Comparison of ENCODE assay signal across 21 mouse cellular contexts in genomic region chr10:128699006-128699405, GRCm38 (mm10). TPM values are rescaled to one million over a fixed set of nuclear protein-coding genes. Genes with fewer than 3 reads are reported as not detected.
DNase-seq lines count a peak whose midpoint lies in the region; ATAC-seq lines count a peak whose summit lies in the region.
"Had no signal": no experiment of that assay in that cellular context is flagged by ENCODE, and none has a peak within 500 bp of the region (broad histone marks: within the 10 kb centered on the region; RNA-seq: fewer than 3 reads in every experiment).

No protein-coding gene starts in this region.

- H3K27ac ChIP-seq in heart, embryonic 11.5 days (ENCODE audit: low read depth, low read length): peak overlapping the region; percentile 48
- H3K27ac ChIP-seq in kidney, embryonic 14.5 days (ENCODE audit: low read depth, low read length): no peak overlapping the region
- no peak overlapping the region for H3K27ac ChIP-seq in midbrain, embryonic 16.5 days (ENCODE audit: low read length)
- H3K27ac ChIP-seq: embryonic facial prominence, embryonic 13.5 days; forebrain, embryonic 15.5 days; hindbrain, embryonic 10.5 days; kidney, postnatal 0 days; left cerebral cortex, adult 2 months; limb, embryonic 10.5 days had no signal

- no peak overlapping the region for H3K4me3 ChIP-seq in heart, embryonic 11.5 days (ENCODE audit: low read depth, low read length)
- no peak overlapping the region for H3K4me3 ChIP-seq in kidney, embryonic 14.5 days (ENCODE audit: low read length)
- H3K4me3 ChIP-seq in midbrain, embryonic 16.5 days (ENCODE audit: low read depth, low read length): no peak overlapping the region
- H3K4me3 ChIP-seq: embryonic facial prominence, embryonic 13.5 days; forebrain, embryonic 15.5 days; hindbrain, embryonic 10.5 days; left cerebral cortex, adult 2 months; limb, embryonic 10.5 days; liver, embryonic 12.5 days; megakaryocyte, embryonic 14.5 days; myocyte had no signal

- H3K4me2 ChIP-seq in heart, embryonic 11.5 days: no peak overlapping the region
- no peak overlapping the region for H3K4me2 ChIP-seq in kidney, embryonic 14.5 days (replicated peaks; ENCODE audit: low read depth, low read length)
- H3K4me2 ChIP-seq in midbrain, embryonic 16.5 days (ENCODE audit: low read length): no peak overlapping the region
- H3K4me2 ChIP-seq: embryonic facial prominence, embryonic 13.5 days; forebrain, embryonic 15.5 days; liver, embryonic 12.5 days had no signal

- no peaks in the 10 kb centered on the region for H3K27me3 ChIP-seq in heart, embryonic 11.5 days (ENCODE audit: control insufficient read depth, insufficient read depth, low read length)
- H3K27me3 ChIP-seq in kidney, embryonic 14.5 days (ENCODE audit: control insufficient read depth, insufficient read depth, low read length): no peaks in the 10 kb centered on the region
- no peaks in the 10 kb centered on the region for H3K27me3 ChIP-seq in midbrain, embryonic 16.5 days (ENCODE audit: control insufficient read depth, insufficient read depth, low read depth, low read length)
- H3K27me3 ChIP-seq: embryonic facial prominence, embryonic 13.5 days; forebrain, embryonic 15.5 days; liver, embryonic 12.5 days; megakaryocyte, embryonic 14.5 days had no signal

- peak overlapping the region; percentile 34; the same call in 1 of the 2 replicates for H3K9ac ChIP-seq in heart, embryonic 11.5 days (ENCODE audit: low read depth, low read length)
- H3K9ac ChIP-seq in kidney, embryonic 14.5 days (ENCODE audit: low read depth, low read length): no peak overlapping the region
- H3K9ac ChIP-seq in midbrain, embryonic 16.5 days (ENCODE audit: low read depth, low read length): no peak overlapping the region
- H3K9ac ChIP-seq: embryonic facial prominence, embryonic 13.5 days; forebrain, embryonic 15.5 days had no signal

- no peak for ATAC-seq in heart, embryonic 11.5 days (replicated peaks; ENCODE audit: insufficient number of reproducible peaks, low FRiP score, low TSS enrichment)
- no peak for ATAC-seq in kidney, embryonic 14.5 days (ENCODE audit: low FRiP score, low TSS enrichment)
- ATAC-seq in midbrain, embryonic 16.5 days: no peak
- ATAC-seq: forebrain, embryonic 15.5 days; liver, embryonic 12.5 days had no signal

- H3K36me3 ChIP-seq in heart, embryonic 11.5 days (ENCODE audit: control insufficient read depth, insufficient read depth, low read length): peaks cover 20% of the 10 kb centered on the region
- peaks cover 49% of the 10 kb centered on the region for H3K36me3 ChIP-seq in kidney, embryonic 14.5 days (ENCODE audit: control insufficient read depth, insufficient read depth, low read length)
- H3K36me3 ChIP-seq in midbrain, embryonic 16.5 days (ENCODE audit: control insufficient read depth, insufficient read depth, low read length): no peaks in the 10 kb centered on the region
- H3K36me3 ChIP-seq: forebrain, embryonic 15.5 days had no signal

- no peak for DNase-seq in heart, postnatal 4 days
- DNase-seq in kidney, adult 11 months: peak; percentile 61
- peak; percentile 63 for DNase-seq in kidney, adult 8-10 months
- peak; percentile 66 for DNase-seq in kidney, postnatal 10 days
- DNase-seq: cerebellum, adult 8-10 months; gastrocnemius, postnatal 14 days; lung, adult 2 months; midbrain, embryonic 14.5 days; right cerebral cortex, postnatal 25 days had no signal

- WGBS in heart, embryonic 11.5 days (ENCODE audit: insufficient replicate concordance): 78% methylated on average over 5 of the region's 5 CpGs
- 80% methylated on average over 5 of the region's 5 CpGs for WGBS in kidney, embryonic 14.5 days
- WGBS in midbrain, embryonic 16.5 days: 85% methylated on average over 5 of the region's 5 CpGs

- H3K9me3 ChIP-seq in heart, embryonic 11.5 days (replicated peaks; ENCODE audit: control insufficient read depth, low read length): no peaks in the 10 kb centered on the region
- no peaks in the 10 kb centered on the region for H3K9me3 ChIP-seq in kidney, embryonic 14.5 days (ENCODE audit: control insufficient read depth, low read length)
- H3K9me3 ChIP-seq in midbrain, embryonic 16.5 days (replicated peaks; ENCODE audit: control insufficient read depth, low read length, poor library complexity, severe bottlenecking): no peaks in the 10 kb centered on the region
- H3K9me3 ChIP-seq: embryonic facial prominence, embryonic 13.5 days; forebrain, embryonic 15.5 days; hindbrain, embryonic 10.5 days; limb, embryonic 10.5 days; liver, embryonic 12.5 days; megakaryocyte, embryonic 14.5 days had no signal

- peaks cover 30% of the 10 kb centered on the region for H3K4me1 ChIP-seq in heart, embryonic 11.5 days (ENCODE audit: control insufficient read depth, insufficient read depth, low read length)
- peaks cover 16% of the 10 kb centered on the region; the same call in 1 of the 2 replicates for H3K4me1 ChIP-seq in kidney, embryonic 14.5 days (ENCODE audit: control insufficient read depth, insufficient read depth, low read length)
- H3K4me1 ChIP-seq in midbrain, embryonic 16.5 days (ENCODE audit: control insufficient read depth, insufficient read depth, low read length): peaks cover 12% of the 10 kb centered on the region

RNA-seq across cellular contexts. Expression of gene Rab5b, which starts 2.9 kb away (rescaled TPM):
- polyA plus RNA-seq in heart, embryonic 11.5 days (2014; fragmentation: Nextera tagmentation; extraction: Ambion mirVana): 51.3 and 64.5 TPM in 2 replicates
- total RNA-seq in heart, postnatal 4 days (2021): 10 to 100 TPM; 65.1 to 66.3 TPM
- polyA plus RNA-seq in kidney, embryonic 14.5 days (2014; fragmentation: Nextera tagmentation; extraction: Ambion mirVana): 34.9 and 54.6 TPM in 2 replicates
- 119 and 128 TPM in 2 replicates for polyA plus RNA-seq in midbrain, embryonic 16.5 days (2015; fragmentation: Nextera tagmentation; extraction: Ambion mirVana)

RNA-seq across cellular contexts. Expression of gene Pmel, which starts 5.0 kb away (rescaled TPM):
- polyA plus RNA-seq in heart, embryonic 11.5 days (2014; fragmentation: Nextera tagmentation; extraction: Ambion mirVana): 0.96 and 1.5 TPM in 2 replicates
- 1 to 10 TPM; 1.3 to 1.8 TPM for total RNA-seq in heart, postnatal 4 days (2021)
- polyA plus RNA-seq in kidney, embryonic 14.5 days (2014; fragmentation: Nextera tagmentation; extraction: Ambion mirVana): 1.0 and 2.6 TPM in 2 replicates
- 0.37 and 0.77 TPM in 2 replicates for polyA plus RNA-seq in midbrain, embryonic 16.5 days (2015; fragmentation: Nextera tagmentation; extraction: Ambion mirVana)

RNA-seq across cellular contexts. Expression of gene Cdk2, which starts 5.8 kb away (rescaled TPM):
- polyA plus RNA-seq in heart, embryonic 11.5 days (2014; fragmentation: Nextera tagmentation; extraction: Ambion mirVana): 91.1 and 98.5 TPM in 2 replicates
- 10 to 100 TPM; 59.2 to 63.1 TPM for total RNA-seq in heart, postnatal 4 days (2021)
- polyA plus RNA-seq in kidney, embryonic 14.5 days (2014; fragmentation: Nextera tagmentation; extraction: Ambion mirVana): 98.1 and 103 TPM in 2 replicates
- 14.6 and 15.0 TPM in 2 replicates for polyA plus RNA-seq in midbrain, embryonic 16.5 days (2015; fragmentation: Nextera tagmentation; extraction: Ambion mirVana)

RNA-seq across cellular contexts. Expression of gene Suox, which starts 25.1 kb away (rescaled TPM):
- polyA plus RNA-seq in heart, embryonic 11.5 days (2014; fragmentation: Nextera tagmentation; extraction: Ambion mirVana): 11.1 and 12.4 TPM in 2 replicates
- total RNA-seq in heart, postnatal 4 days (2021): 10 to 100 TPM; 11.6 to 12.1 TPM
- polyA plus RNA-seq in kidney, embryonic 14.5 days (2014; fragmentation: Nextera tagmentation; extraction: Ambion mirVana): 6.8 and 10.1 TPM in 2 replicates
- 13.4 and 13.7 TPM in 2 replicates for polyA plus RNA-seq in midbrain, embryonic 16.5 days (2015; fragmentation: Nextera tagmentation; extraction: Ambion mirVana)

RNA-seq across cellular contexts. Expression of gene Dgka, which starts 45.6 kb away (rescaled TPM):
- 5.6 and 5.9 TPM in 2 replicates for polyA plus RNA-seq in heart, embryonic 11.5 days (2014; fragmentation: Nextera tagmentation; extraction: Ambion mirVana)
- 1 to 10 TPM; 5.3 to 6.5 TPM for total RNA-seq in heart, postnatal 4 days (2021)
- polyA plus RNA-seq in kidney, embryonic 14.5 days (2014; fragmentation: Nextera tagmentation; extraction: Ambion mirVana): 4.1 and 4.7 TPM in 2 replicates
- polyA plus RNA-seq in midbrain, embryonic 16.5 days (2015; fragmentation: Nextera tagmentation; extraction: Ambion mirVana): 6.1 and 6.3 TPM in 2 replicates
